Mouse (Mus musculus): ENCODE measurements at regions not wholly inside any gene's neighbourhood (a gene's known extent, or its start where the extent isn't known, plus 50 kb on each side); places are given as distances from the start of the nearest gene placed in this dataset.
A peak's percentile ranks its signal among the peaks of the same experiment; 100 is the strongest.
"Not testable (repeated sequence)": the region's sequence is repeated elsewhere in the genome, so short reads cannot be mapped to it uniquely, and the experiment has no call there.

- not testable (repeated sequence) for DNase-seq (ENCODE audit: inconsistent age in 2 of 2, low spot score in 1 of 2)
Measured at GRCm38 (mm10) chr5:89354936-89355335, 102.8 kb downstream of the Gc start.

- DNase-seq (ENCODE audit: inconsistent age in 2 of 2, low spot score in 1 of 2) = peak in 1 of 2 experiments; percentile 48
Measured at GRCm38 (mm10) chr5:89347771-89348170, 109.9 kb downstream of the Gc start.

GRCm38 (mm10) chr5:89340532-89340931, 117.2 kb downstream of the Gc start:
- DNase-seq (ENCODE audit: inconsistent age in 2 of 2, low spot score in 1 of 2) = no peak

- DNase-seq (ENCODE audit: inconsistent age in 2 of 2, low spot score in 1 of 2) = no peak
Measured at GRCm38 (mm10) chr5:89337966-89338657, 119.6 kb downstream of the Gc start.

Data from adrenal gland, adult (tissue).